Comparison of ENCODE assay signal across 8 mouse cellular contexts in the genomic region with DNA sequence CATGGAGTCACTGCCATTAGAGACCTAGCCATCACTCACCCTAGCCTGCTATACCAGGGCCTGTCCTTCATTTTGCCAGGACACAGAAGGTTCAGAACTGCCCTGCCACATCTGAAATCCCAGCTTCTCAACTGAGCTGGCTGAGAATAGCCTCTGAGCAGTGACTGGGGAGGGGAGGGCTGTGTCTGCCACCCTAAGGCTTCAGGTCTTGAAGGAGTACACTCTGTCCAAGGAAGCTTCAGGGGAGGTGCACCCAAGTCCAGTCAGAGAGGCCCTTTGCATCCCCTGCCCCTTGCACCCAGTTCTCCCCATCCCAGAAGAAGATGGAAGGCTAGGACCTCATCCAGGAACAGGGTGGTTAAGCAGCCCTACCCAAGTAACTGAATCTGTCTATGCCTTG. TPM values are rescaled to one million over a fixed set of nuclear protein-coding genes. Genes with fewer than 3 reads are reported as not detected.
DNase-seq lines count a peak whose midpoint lies in the region; ATAC-seq lines count a peak whose summit lies in the region.

No protein-coding gene starts in this region.

- no peak for ATAC-seq in embryonic facial prominence, embryonic 15.5 days (ENCODE audit: insufficient number of reproducible peaks, low FRiP score, low TSS enrichment, low read depth)
- no peak for ATAC-seq in CD4-positive, CD25-positive, alpha-beta regulatory T cell, adult 4 months

- peak overlapping the region; percentile 80 for H3K9ac ChIP-seq in embryonic facial prominence, embryonic 15.5 days

- peak overlapping the region; percentile 97 for H3K4me3 ChIP-seq in embryonic facial prominence, embryonic 15.5 days (replicated peaks)
- peak overlapping the region; percentile 76 for H3K4me3 ChIP-seq in midbrain, embryonic 10.5 days

- peaks cover 62% of the 10 kb centered on the region for H3K4me1 ChIP-seq in embryonic facial prominence, embryonic 15.5 days
- H3K4me1 ChIP-seq in midbrain, embryonic 10.5 days = peaks cover 43% of the 10 kb centered on the region

- DNase-seq in kidney, postnatal 10 days = peak; percentile 6
- no peak for DNase-seq in kidney, adult 9 months
- DNase-seq in heart, postnatal 4 days = peak; percentile 4
- DNase-seq in midbrain, embryonic 10.5 days (ENCODE audit: low spot score) = no peak
- no peak for DNase-seq in urinary bladder, postnatal 10 days (ENCODE audit: low spot score)
- no peak for DNase-seq in layer of hippocampus, postnatal 14 days (ENCODE audit: low spot score in 2 of 2)

- peak overlapping the region; percentile 77 for H3K4me2 ChIP-seq in embryonic facial prominence, embryonic 15.5 days (replicated peaks)

- no peaks in the 10 kb centered on the region for H3K9me3 ChIP-seq in embryonic facial prominence, embryonic 15.5 days (replicated peaks)
- no peaks in the 10 kb centered on the region for H3K9me3 ChIP-seq in midbrain, embryonic 10.5 days (replicated peaks)

- H3K27me3 ChIP-seq in embryonic facial prominence, embryonic 15.5 days = no peaks in the 10 kb centered on the region
- peaks cover 24% of the 10 kb centered on the region for H3K27me3 ChIP-seq in midbrain, embryonic 10.5 days (ENCODE audit: low read depth, poor library complexity, severe bottlenecking)

- peaks cover 18% of the 10 kb centered on the region for H3K36me3 ChIP-seq in embryonic facial prominence, embryonic 15.5 days
- peaks cover 13% of the 10 kb centered on the region; the same call in 1 of the 2 replicates for H3K36me3 ChIP-seq in midbrain, embryonic 10.5 days

- H3K27ac ChIP-seq in embryonic facial prominence, embryonic 15.5 days (replicated peaks) = no peak overlapping the region; the same call in 1 of the 2 replicates
- no peak overlapping the region for H3K27ac ChIP-seq in midbrain, embryonic 10.5 days (replicated peaks)

RNA-seq across cellular contexts. Expression of gene Mxd4, which starts 1.7 kb away (rescaled TPM):
- 43.1 and 50.0 TPM in 2 replicates for polyA plus RNA-seq in embryonic facial prominence, embryonic 15.5 days (2015; fragmentation: Nextera tagmentation; extraction: Ambion mirVana)
- 10 to 100 TPM; 60.7 to 66.5 TPM for total RNA-seq in heart, postnatal 4 days (2021)
- polyA plus RNA-seq in midbrain, embryonic 10.5 days (2016; fragmentation: Nextera tagmentation; extraction: Ambion mirVana) = 14.7 and 22.7 TPM in 2 replicates
- 100 to 1,000 TPM; 128 to 166 TPM for polyA plus RNA-seq in CD4-positive, CD25-positive, alpha-beta regulatory T cell, adult 4 months (2017; shearing (Covaris generic))
- total RNA-seq in layer of hippocampus, postnatal 14 days (2021) = 10 to 100 TPM; 79.2 to 89.4 TPM

RNA-seq across cellular contexts. Expression of gene Haus3, which starts 16.5 kb away (rescaled TPM):
- polyA plus RNA-seq in embryonic facial prominence, embryonic 15.5 days (2015; fragmentation: Nextera tagmentation; extraction: Ambion mirVana) = 26.2 and 29.3 TPM in 2 replicates
- total RNA-seq in heart, postnatal 4 days (2021) = 10 to 100 TPM; 11.5 to 12.5 TPM
- 46.5 and 52.2 TPM in 2 replicates for polyA plus RNA-seq in midbrain, embryonic 10.5 days (2016; fragmentation: Nextera tagmentation; extraction: Ambion mirVana)
- polyA plus RNA-seq in CD4-positive, CD25-positive, alpha-beta regulatory T cell, adult 4 months (2017; shearing (Covaris generic)) = 10 to 100 TPM; 80.1 to 90.0 TPM
- 1 to 10 TPM; 5.8 to 7.5 TPM for total RNA-seq in layer of hippocampus, postnatal 14 days (2021)

RNA-seq across cellular contexts. Expression of gene Poln, which starts 16.5 kb away (rescaled TPM):
- polyA plus RNA-seq in embryonic facial prominence, embryonic 15.5 days (2015; fragmentation: Nextera tagmentation; extraction: Ambion mirVana) = 2.7 and 3.4 TPM in 2 replicates
- under 1 TPM; 0.47 to 0.52 TPM for total RNA-seq in heart, postnatal 4 days (2021)
- polyA plus RNA-seq in midbrain, embryonic 10.5 days (2016; fragmentation: Nextera tagmentation; extraction: Ambion mirVana) = 0.66 and 1.2 TPM in 2 replicates
- 1 to 10 TPM in 1 of 2 experiments, under 1 TPM in 1; 0.77 to 3.5 TPM for polyA plus RNA-seq in CD4-positive, CD25-positive, alpha-beta regulatory T cell, adult 4 months (2017; shearing (Covaris generic))
- total RNA-seq in layer of hippocampus, postnatal 14 days (2021) = under 1 TPM; 0.67 to 0.81 TPM

Comparison
In these comparisons a context has a peak if more than half of its experiments do, and no peak if none do; other contexts are left out.
1. DNase-seq: peak in kidney, postnatal 10 days (single experiment) and heart, postnatal 4 days (single experiment); none in kidney, adult 9 months (single experiment), midbrain, embryonic 10.5 days (single experiment), urinary bladder, postnatal 10 days (single experiment) and layer of hippocampus, postnatal 14 days (0 of 2).